8 mouse cellular contexts compared by ENCODE assay signal in genomic region chr19:55253239-55253569, GRCm38 (mm10). TPM values are rescaled to one million over a fixed set of nuclear protein-coding genes. Genes with fewer than 3 reads are reported as not detected.
DNase-seq lines count a peak whose midpoint lies in the region; ATAC-seq and TF ChIP-seq lines count a peak whose summit lies in the region.

No protein-coding gene starts in this region.

- H3K9me3 ChIP-seq in heart, postnatal 0 days (replicated peaks; ENCODE audit: control insufficient read depth, low read length) = no peaks in the 10 kb centered on the region
- no peaks in the 10 kb centered on the region for H3K9me3 ChIP-seq in MEL (replicated peaks; ENCODE audit: insufficient read depth, low read length)
- no peaks in the 10 kb centered on the region for H3K9me3 ChIP-seq in forebrain, embryonic 16.5 days (ENCODE audit: control insufficient read depth, low read length)
- no peaks in the 10 kb centered on the region for H3K9me3 ChIP-seq in liver, postnatal 0 days (ENCODE audit: low read length)

- peaks cover 42% of the 10 kb centered on the region for H3K79me2 ChIP-seq in MEL (ENCODE audit: control insufficient read depth, insufficient read depth, low read length, poor library complexity)

- intact Hi-C loops in heart, postnatal 25 days (cut with DNase I) = no loop called here

- DNase-seq in heart, postnatal 0 days (ENCODE audit: low spot score) = no peak
- no peak for DNase-seq in heart, postnatal 25 days (ENCODE audit: low spot score)
- no peak for DNase-seq in MEL (ENCODE audit: low read depth, low spot score)
- DNase-seq in liver, postnatal 0 days = no peak
- no peak for DNase-seq in B cell, adult 2 months
- DNase-seq in gastrocnemius, adult 8-10 months (ENCODE audit: low spot score in 2 of 2) = no peak
- no peak for DNase-seq in ovary, adult 18-20 months (ENCODE audit: low spot score)

- H3K4me3 ChIP-seq in heart, postnatal 0 days (ENCODE audit: low read depth, low read length) = peak overlapping the region; percentile 55
- H3K4me3 ChIP-seq in MEL (ENCODE audit: control insufficient read depth in 1 of 2, insufficient read depth in 1 of 2, low read depth in 2 of 2, low read length in 2 of 2) = peak overlapping the region; percentile 69 to 80
- H3K4me3 ChIP-seq in forebrain, embryonic 16.5 days (replicated peaks; ENCODE audit: low read length) = peak overlapping the region; percentile 62
- peak overlapping the region; percentile 67 for H3K4me3 ChIP-seq in liver, postnatal 0 days (ENCODE audit: low read depth, low read length)

- TF ChIP-seq RAD21 in MEL (IDR thresholded peaks at IDR 0.05; ENCODE audit: low read depth, low read length) = no peak

- WGBS in heart, postnatal 0 days = under 1% methylated on average over 9 of the region's 9 CpGs
- WGBS in forebrain, embryonic 16.5 days = 2% methylated on average over 9 of the region's 9 CpGs
- under 1% methylated on average over 9 of the region's 9 CpGs for WGBS in liver, postnatal 0 days (ENCODE audit: insufficient replicate concordance)

- H3K27me3 ChIP-seq in heart, postnatal 0 days (ENCODE audit: control insufficient read depth, insufficient read depth, low read length) = no peaks in the 10 kb centered on the region
- H3K27me3 ChIP-seq in MEL (ENCODE audit: control insufficient read depth in 1 of 2, insufficient read depth in 2 of 2, low read length in 2 of 2) = no peaks in the 10 kb centered on the region
- no peaks in the 10 kb centered on the region for H3K27me3 ChIP-seq in forebrain, embryonic 16.5 days (replicated peaks; ENCODE audit: control insufficient read depth, insufficient read depth, low read length)
- H3K27me3 ChIP-seq in liver, postnatal 0 days (ENCODE audit: insufficient read depth, low read length) = no peaks in the 10 kb centered on the region

- ATAC-seq in heart, postnatal 0 days (ENCODE audit: insufficient read depth, low read depth) = no peak
- no peak for ATAC-seq in forebrain, embryonic 16.5 days
- no peak for ATAC-seq in liver, postnatal 0 days

- H3K36me3 ChIP-seq in heart, postnatal 0 days (replicated peaks; ENCODE audit: control insufficient read depth, insufficient read depth, low read length) = no peaks in the 10 kb centered on the region
- H3K36me3 ChIP-seq in MEL (ENCODE audit: control insufficient read depth in 1 of 2, insufficient read depth in 2 of 2, low read length in 2 of 2) = peaks cover 0 to 58% of the 10 kb centered on the region in 2 experiments; a peak in 3 of 4 replicates
- no peaks in the 10 kb centered on the region for H3K36me3 ChIP-seq in forebrain, embryonic 16.5 days (ENCODE audit: control insufficient read depth, insufficient read depth)
- H3K36me3 ChIP-seq in liver, postnatal 0 days (replicated peaks; ENCODE audit: insufficient read depth, low read length) = 0 out of 2 replicates have a peak, but pooled peaks cover 2% of the 10 kb centered on the region

- H3K4me2 ChIP-seq in heart, postnatal 0 days (ENCODE audit: low read depth, low read length) = peak overlapping the region; percentile 89
- H3K4me2 ChIP-seq in forebrain, embryonic 16.5 days (ENCODE audit: low read length) = peak overlapping the region; percentile 88
- peak overlapping the region; percentile 86 for H3K4me2 ChIP-seq in liver, postnatal 0 days (ENCODE audit: low read depth, low read length)

- H3K27ac ChIP-seq in heart, postnatal 0 days (ENCODE audit: low read depth) = peak overlapping the region; percentile 62
- peak overlapping the region; percentile 95 for H3K27ac ChIP-seq in MEL (ENCODE audit: control insufficient read depth, low read depth, low read length)
- H3K27ac ChIP-seq in forebrain, embryonic 16.5 days (ENCODE audit: low read length) = no peak overlapping the region
- peak overlapping the region; percentile 92 for H3K27ac ChIP-seq in liver, postnatal 0 days (ENCODE audit: low read depth)

- no peak for TF ChIP-seq CTCF in heart, postnatal 0 days (IDR thresholded peaks at IDR 0.05; ENCODE audit: low read depth)
- no peak for TF ChIP-seq CTCF in MEL (IDR thresholded peaks at IDR 0.05 in 2 of 3, conservative IDR thresholded peaks at IDR 0.05 in 1 of 3; ENCODE audit: control insufficient read depth in 1 of 3, insufficient read depth in 1 of 3, low read depth in 2 of 3, low read length in 3 of 3, poor library complexity in 1 of 3, severe bottlenecking in 1 of 3)
- no peak for TF ChIP-seq CTCF in liver, postnatal 0 days (IDR thresholded peaks at IDR 0.05; ENCODE audit: low read depth)

- H3K4me1 ChIP-seq in heart, postnatal 0 days (ENCODE audit: control insufficient read depth, insufficient read depth) = peaks cover 9% of the 10 kb centered on the region; the same call in 1 of the 2 replicates
- peaks cover 45 to 53% of the 10 kb centered on the region in 2 experiments for H3K4me1 ChIP-seq in MEL (ENCODE audit: control insufficient read depth in 1 of 2, insufficient read depth in 2 of 2, low read length in 2 of 2)
- peaks cover 9% of the 10 kb centered on the region for H3K4me1 ChIP-seq in forebrain, embryonic 16.5 days (replicated peaks; ENCODE audit: control insufficient read depth, insufficient read depth, low read length)
- H3K4me1 ChIP-seq in liver, postnatal 0 days (ENCODE audit: insufficient read depth) = peaks cover 48% of the 10 kb centered on the region

- peak overlapping the region; percentile 54 for H3K9ac ChIP-seq in heart, postnatal 0 days (replicated peaks; ENCODE audit: low read depth, low read length)
- H3K9ac ChIP-seq in MEL (ENCODE audit: control insufficient read depth, low read depth, low read length, poor library complexity, severe bottlenecking) = peak overlapping the region; percentile 92
- peak overlapping the region; percentile 71 for H3K9ac ChIP-seq in forebrain, embryonic 16.5 days (replicated peaks; ENCODE audit: low read depth, low read length)
- H3K9ac ChIP-seq in liver, postnatal 0 days (replicated peaks) = peak overlapping the region; percentile 75

- no peak for TF ChIP-seq EP300 in heart, postnatal 0 days (IDR thresholded peaks at IDR 0.05; ENCODE audit: low read depth)
- no peak for TF ChIP-seq EP300 in MEL (IDR thresholded peaks at IDR 0.05; ENCODE audit: low read depth in 1 of 2, low read length in 2 of 2)
- no peak for TF ChIP-seq EP300 in liver, postnatal 0 days (IDR thresholded peaks at IDR 0.05; ENCODE audit: low read depth)

- TF ChIP-seq POLR2A in MEL (IDR thresholded peaks at IDR 0.05; ENCODE audit: control insufficient read depth in 1 of 2, insufficient read depth in 1 of 2, low read depth in 1 of 2, low read length in 2 of 2, poor library complexity in 1 of 2) = no peak

TF ChIP-seq in MEL, 35 proteins besides CTCF, POLR2A, EP300 and RAD21:
- TF ChIP-seq ETS1 (IDR thresholded peaks at IDR 0.05; ENCODE audit: low read depth, low read length) = no peak
- TF ChIP-seq MEF2A (IDR thresholded peaks at IDR 0.05; ENCODE audit: extremely low read depth, insufficient replicate concordance, low read depth, low read length, poor library complexity, severe bottlenecking) = no peak
- 0 out of 2 replicates have a peak, but pooled peaks have one; percentile 34 for TF ChIP-seq TBP (IDR thresholded peaks at IDR 0.05; ENCODE audit: low read depth, low read length)
- TF ChIP-seq ZC3H11A (IDR thresholded peaks at IDR 0.05; ENCODE audit: low read depth, low read length) = no peak
- TF ChIP-seq RCOR1 (IDR thresholded peaks at IDR 0.05; ENCODE audit: low read depth, low read length) = no peak
- no peak for TF ChIP-seq NRF1 (IDR thresholded peaks at IDR 0.05; ENCODE audit: insufficient read depth, low read depth, low read length, poor library complexity, severe bottlenecking)
- TF ChIP-seq MXI1 (IDR thresholded peaks at IDR 0.05; ENCODE audit: low read depth, low read length) = no peak
- no peak for TF ChIP-seq UBTF (IDR thresholded peaks at IDR 0.05; ENCODE audit: borderline replicate concordance, insufficient read depth, low read depth, low read length)
- TF ChIP-seq KAT2A (conservative IDR thresholded peaks at IDR 0.05; ENCODE audit: low read depth, low read length) = no peak

RNA-seq across cellular contexts. Expression of gene Acsl5, which starts 1.5 kb away (rescaled TPM):
- total RNA-seq in heart, postnatal 0 days (2014; rRNA removed; ENCODE audit: low replicate concordance) = 14.7 and 28.1 TPM in 2 replicates
- polyA plus RNA-seq in heart, postnatal 0 days (2015; fragmentation: Nextera tagmentation; extraction: Ambion mirVana) = 15.0 and 15.8 TPM in 2 replicates
- 10 to 100 TPM; 10.8 to 11.4 TPM for total RNA-seq in heart, postnatal 25 days (2021)
- total RNA-seq in MEL (2012; rRNA removed) = 248 and 318 TPM in 2 replicates
- polyA plus RNA-seq in MEL (2012; ENCODE audit: insufficient read depth in 1 of 2, insufficient read length in 2 of 2, low read depth in 1 of 2, low replicate concordance in 2 of 2, missing spikeins in 1 of 2) = 100 to 1,000 TPM in 1 of 2 experiments, not detected in 1; 223 TPM
- 13.4 and 15.8 TPM in 2 replicates for polyA plus RNA-seq in forebrain, embryonic 16.5 days (2015; fragmentation: Nextera tagmentation; extraction: Ambion mirVana)
- 397 and 414 TPM in 2 replicates for polyA plus RNA-seq in liver, postnatal 0 days (2015; fragmentation: Nextera tagmentation; extraction: Ambion mirVana)
- total RNA-seq in gastrocnemius, adult 8-10 months (2022) = 1 to 10 TPM; 2.0 to 2.6 (median 2.2) TPM

RNA-seq across cellular contexts. Expression of gene Gucy2g, which starts 12.2 kb away (rescaled TPM):
- total RNA-seq in heart, postnatal 0 days (2014; rRNA removed; ENCODE audit: low replicate concordance) = not detected in 2 replicates
- not detected in 2 replicates for polyA plus RNA-seq in heart, postnatal 0 days (2015; fragmentation: Nextera tagmentation; extraction: Ambion mirVana)
- under 1 TPM; 0.08 to 0.10 TPM for total RNA-seq in heart, postnatal 25 days (2021)
- 0.65 and 1.1 TPM in 2 replicates for total RNA-seq in MEL (2012; rRNA removed)
- 1 to 10 TPM in 1 of 2 experiments, not detected in 1; 2.4 TPM for polyA plus RNA-seq in MEL (2012; ENCODE audit: insufficient read depth in 1 of 2, insufficient read length in 2 of 2, low read depth in 1 of 2, low replicate concordance in 2 of 2, missing spikeins in 1 of 2)
- polyA plus RNA-seq in forebrain, embryonic 16.5 days (2015; fragmentation: Nextera tagmentation; extraction: Ambion mirVana) = not detected in 2 replicates
- polyA plus RNA-seq in liver, postnatal 0 days (2015; fragmentation: Nextera tagmentation; extraction: Ambion mirVana) = 0.02 TPM in 1 of 2 replicates, not detected in the other
- under 1 TPM; 0.17 to 0.34 (median 0.32) TPM for total RNA-seq in gastrocnemius, adult 8-10 months (2022)
